Mouse (Mus musculus) left cerebral cortex, postnatal 25 days (tissue): ENCODE results near the gene Tle4. TPM values are rescaled to one million over a fixed set of nuclear protein-coding genes. Genes with fewer than 3 reads are reported as not detected.

Experiments used
- DNase-seq, 2 experiments: peaks; one replicate each; pipeline ENCODE4 v3.0.0; 2022; ENCODE audit warnings: low spot score in 2 of 2, mixed read lengths in 1 of 2
- intact Hi-C: fragments of 180-260 bp; cut with DNase I; formaldehyde crosslinking; loops from one replicate; pipeline ENCODE4 v1.15.1; 2025
- total RNA-seq, 2 experiments: library from RNA; stranded (reverse); gene quantifications; 2 replicates each; pipeline ENCODE4 v1.2.3; 2021

Tle4 gene
- total RNA-seq, 2 experiments from 2014 or later = 39.6 to 41.5 TPM

DNA sequence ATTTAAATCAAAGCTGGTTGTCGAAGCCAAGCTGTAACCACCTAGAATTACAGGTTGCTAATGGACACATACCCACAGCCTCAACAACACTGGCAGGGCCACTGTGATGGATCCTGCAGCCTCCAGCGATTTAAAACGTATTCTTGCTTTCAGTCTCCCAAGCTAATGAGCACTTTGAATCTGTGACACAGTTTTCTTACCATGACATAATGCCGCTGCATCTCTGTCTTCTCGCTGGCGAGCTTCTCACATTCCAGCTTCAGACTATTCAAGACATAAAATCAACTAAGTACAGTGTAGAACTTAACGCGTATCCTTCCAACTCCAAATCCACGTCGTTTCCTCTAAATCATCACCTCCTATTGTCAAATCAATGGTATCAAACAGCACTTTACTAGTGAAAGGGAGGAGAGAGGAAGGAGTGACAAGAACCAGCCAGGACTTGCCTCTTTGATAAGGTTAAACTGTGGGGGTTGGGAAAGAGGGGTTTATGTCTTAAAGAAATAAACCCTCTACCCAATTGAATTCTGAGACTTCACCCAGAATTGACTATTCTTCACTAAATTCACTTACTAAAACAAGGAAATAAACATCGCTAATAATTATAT lies 2.4 kb downstream of the Tle4 start:
- DNase-seq = peak in 1 of 2 experiments; percentile 45
- intact Hi-C loops = loop anchor here (5.0 kb wide), 3 partner anchors 442 to 1017 kb away; no protein-coding TSS in a partner anchor

DNA sequence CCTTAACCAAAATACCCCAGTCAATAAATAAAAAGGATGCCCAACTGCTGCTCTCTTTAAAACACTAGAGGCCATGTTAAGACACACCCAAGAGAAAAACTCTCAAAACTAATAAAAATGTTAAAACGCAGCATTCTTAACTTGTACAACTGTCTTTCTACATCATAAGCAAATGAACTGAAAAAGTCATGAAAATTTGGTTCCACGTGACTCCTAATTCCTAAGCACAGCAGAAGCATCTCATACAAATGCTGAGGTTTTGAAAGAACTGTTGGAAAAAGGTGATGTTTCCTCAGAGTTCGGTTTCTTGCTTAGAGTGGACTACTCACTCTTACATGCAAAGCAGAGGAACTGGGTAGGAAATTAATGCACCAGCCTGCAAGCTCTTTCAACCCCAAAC lies 3.3 kb downstream of the Tle4 start:
- DNase-seq = no peak
- intact Hi-C loops = no loop called here

DNA sequence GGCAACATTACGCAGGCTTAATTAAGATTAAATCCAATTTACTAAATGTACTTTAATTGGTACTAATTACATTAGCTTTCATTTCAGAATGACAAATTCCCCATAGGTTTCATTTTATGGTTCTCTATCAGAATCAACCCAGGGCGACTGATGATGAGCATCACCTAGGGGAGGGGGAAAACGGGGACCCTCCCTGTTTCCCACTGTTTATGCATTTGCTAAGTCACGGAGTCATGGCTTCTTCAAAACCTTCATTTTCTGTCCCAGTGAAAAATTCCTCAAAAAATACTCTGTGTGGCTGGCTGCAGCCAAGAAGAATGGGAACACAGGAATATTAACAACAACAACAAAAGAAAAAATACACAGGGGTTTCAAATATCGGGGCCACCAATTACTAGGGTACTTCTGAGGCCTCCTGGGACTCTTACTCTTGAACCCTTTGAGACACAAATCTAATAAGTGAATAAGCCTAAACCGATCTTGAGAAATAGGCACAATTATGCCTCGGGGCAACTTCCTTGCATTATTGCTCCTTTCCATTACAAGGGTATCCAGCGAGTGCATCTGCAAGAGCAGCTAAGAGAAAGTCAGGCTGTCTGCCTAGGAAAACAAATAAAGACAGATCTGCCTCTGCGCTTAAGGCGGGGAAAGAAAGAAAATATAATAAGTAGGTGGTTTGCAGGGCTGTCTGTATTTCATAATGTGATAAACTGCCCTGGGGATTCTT lies 5.9 kb downstream of the Tle4 start:
- DNase-seq = no peak
- intact Hi-C loops = no loop called here

DNA sequence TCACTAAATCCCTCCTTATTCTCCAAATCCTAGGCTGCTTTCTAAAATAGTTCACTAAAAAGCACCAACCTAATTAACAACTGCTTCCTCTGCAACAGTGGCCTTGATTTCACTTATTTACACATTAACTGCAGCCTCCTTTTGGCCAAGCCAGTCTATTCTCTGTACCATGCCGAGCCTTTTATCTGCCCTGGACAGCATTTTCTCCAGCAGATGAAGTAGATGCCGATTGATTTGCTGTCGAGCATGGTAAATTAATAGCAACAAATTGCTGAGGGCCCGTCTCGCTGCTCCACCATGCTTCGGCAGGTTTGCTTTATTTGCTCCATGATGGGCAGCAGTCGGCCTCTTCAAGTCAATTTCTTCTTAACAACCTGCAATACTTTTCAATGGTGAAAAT lies 7.7 kb downstream of the Tle4 start:
- DNase-seq = no peak
- intact Hi-C loops = no loop called here

DNA sequence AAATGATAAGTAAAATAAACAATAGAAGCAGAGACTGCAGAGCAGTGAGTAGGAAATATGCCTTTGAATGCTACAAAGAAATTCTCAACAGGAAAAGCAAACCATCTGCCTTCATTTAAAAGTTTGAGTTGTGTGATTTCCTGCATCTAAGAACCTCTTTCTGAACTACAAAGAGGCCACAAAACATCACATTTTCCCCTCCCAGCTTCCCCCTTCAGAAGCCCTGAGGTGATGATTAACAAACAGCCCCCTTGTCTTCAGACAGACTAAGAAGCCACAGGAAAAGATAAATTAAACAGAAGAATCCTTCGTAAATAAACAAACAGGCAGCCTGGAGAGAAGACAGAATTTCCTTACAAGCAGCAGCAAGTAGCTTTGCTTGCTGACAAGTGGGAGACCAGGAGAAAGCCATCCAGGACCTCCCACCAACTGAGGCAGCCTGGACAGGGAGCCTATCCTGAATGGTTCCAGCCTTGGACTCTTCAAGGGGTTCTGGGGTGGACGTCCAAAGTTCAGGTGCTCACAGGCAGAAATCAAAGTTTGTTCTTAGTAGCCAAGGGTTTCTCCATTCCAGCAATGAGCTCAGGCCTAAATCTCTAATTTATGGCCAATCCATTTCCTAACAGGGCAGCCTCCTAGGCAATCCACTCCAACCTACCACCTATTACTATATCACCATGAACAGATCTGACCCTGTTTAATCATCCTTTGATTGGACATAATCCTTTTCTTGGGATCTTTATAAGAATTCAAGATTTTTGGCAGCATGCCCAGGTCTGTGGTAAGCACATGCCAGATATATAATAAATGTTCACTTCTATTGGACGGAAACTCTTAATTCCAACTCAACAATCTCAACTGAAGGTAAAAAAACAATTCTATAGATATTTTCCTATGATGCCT lies 9.4 kb downstream of the Tle4 start:
- intact Hi-C loops = no loop called here
- no peak for DNase-seq

DNA sequence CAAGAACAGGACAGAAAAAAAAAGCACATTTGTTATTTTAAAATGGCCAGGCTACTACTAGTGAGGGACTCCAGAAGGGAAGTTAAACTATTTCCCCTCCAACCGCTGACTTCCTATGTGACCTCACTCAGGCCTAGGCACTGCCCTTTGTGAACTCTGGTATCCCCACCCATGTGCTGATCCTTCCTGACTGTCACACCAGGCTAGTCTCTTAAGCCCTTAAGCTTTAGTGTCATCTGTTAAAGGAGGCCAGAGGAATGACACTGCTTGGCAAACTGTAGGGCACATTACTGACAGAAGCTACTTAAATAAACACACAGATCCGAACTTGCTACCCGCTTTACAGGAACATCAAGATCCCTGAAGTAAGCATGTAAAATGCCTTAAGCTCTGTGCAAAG lies 11.7 kb downstream of the Tle4 start:
- DNase-seq = no peak
- intact Hi-C loops = no loop called here

DNA sequence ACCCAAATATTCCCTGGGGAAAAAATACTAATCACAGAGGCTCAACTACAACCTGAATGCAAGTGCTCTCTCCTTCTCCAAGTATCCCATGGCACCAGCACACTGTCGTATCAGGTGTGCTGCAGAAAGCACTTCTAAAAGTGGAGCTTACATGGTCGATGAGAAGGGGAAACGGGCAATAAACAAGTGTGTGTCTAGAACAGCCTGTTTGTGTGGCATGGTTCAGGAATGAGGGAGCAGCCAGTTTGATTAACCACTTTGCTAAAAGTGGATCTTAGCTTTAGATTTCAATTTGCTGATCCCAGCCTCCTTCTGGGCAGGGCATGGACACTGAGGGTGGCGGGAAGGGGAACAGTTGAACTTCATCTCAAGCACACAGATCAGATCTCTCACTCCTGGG lies 12.1 kb downstream of the Tle4 start:
- intact Hi-C loops = no loop called here
- no peak for DNase-seq

DNA sequence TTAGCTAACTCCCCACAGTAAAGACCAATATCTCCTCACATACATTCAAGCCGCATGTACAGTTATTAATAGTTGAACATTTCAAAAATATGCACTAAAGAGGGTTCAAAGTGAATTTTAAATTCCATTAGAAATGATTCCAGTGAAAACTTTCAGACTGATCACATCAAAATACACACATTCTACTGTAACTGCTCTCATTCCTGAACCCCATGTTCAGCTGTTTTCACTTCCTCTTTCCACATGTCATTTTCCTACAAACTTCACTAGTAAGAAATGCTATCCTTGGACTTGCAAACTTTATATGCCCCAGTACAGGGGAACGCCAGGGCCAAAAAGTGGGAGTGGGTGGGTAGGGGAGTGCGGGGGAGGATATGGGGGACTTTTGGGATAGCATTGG lies 12.6 kb downstream of the Tle4 start:
- intact Hi-C loops = no loop called here
- DNase-seq = no peak

DNA sequence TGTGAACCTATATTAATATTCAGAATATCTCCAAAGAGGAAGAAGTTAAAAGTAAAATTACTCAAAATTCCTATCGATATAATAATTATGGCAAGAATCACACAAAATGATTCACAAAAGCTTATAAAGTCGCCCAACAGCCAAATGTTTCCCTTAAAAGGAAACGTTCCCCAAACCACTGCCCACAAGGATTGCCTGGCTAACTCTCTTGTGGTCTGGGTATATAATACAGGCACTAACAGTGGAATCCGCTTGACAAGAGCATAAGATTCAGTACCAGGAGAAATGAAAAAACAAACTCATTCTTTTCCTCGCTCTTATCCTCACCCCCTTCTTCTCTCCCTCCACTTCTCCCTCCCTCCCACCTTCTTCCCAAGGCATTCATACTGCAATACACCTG lies 19.2 kb downstream of the Tle4 start:
- intact Hi-C loops = no loop called here
- no peak for DNase-seq

DNA sequence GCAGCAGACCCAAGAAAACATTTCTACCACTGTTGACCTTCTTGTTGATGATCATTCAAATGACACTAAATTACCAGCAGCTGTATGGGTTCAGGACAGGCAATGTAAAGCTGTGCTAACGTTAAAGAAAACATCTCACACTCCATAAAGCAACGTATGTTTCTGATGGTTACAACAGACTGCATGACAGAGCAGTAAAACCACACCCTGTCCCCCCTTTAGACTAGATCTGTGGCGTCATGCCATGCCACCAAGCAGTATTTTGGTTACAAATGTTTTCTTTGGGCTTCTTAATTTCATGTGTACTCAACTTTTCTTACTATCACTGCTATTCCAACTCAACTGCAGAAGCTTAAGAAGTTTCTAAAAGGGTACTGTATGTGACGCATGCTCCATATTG lies 19.8 kb downstream of the Tle4 start:
- intact Hi-C loops = no loop called here
- no peak for DNase-seq

DNA sequence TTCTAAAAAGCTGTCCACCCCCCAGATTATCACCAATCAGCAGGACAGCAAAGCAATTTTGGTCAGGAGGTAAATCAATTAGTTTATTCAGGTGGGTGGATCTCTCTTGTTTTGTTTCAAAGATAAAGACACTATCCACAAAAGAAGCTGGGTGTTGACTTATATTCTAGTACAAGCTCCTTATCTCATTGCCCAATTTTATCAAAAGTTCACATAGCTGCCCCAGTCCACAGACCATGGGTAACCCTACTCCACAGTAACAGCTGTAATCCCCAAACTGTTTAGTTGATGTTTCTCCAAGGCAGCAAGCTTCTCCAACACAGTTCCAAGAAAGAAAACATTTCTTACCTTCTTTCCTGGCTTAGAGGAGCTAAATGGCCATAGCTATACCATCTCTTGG lies 21.5 kb downstream of the Tle4 start:
- DNase-seq = no peak
- intact Hi-C loops = no loop called here

DNA sequence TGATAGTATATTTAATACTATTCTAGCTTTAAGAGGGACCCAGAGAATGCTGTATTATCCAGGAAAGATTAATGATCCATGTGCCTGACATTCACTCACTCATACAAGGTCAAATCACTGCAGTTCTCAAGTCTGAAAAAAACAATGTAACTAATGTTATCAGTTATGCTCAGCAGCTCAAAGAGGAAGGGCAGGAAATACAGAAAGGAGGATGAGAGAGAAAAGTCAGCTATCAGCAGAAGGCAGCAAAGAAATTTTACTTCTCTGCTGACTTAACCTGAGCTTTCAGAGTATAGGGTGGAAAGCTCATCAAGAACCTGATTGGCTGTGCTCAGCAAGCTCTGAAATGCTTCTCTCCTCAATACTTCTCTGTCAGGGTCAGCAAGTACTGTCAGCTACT lies 29.0 kb downstream of the Tle4 start:
- intact Hi-C loops = no loop called here
- no peak for DNase-seq

DNA sequence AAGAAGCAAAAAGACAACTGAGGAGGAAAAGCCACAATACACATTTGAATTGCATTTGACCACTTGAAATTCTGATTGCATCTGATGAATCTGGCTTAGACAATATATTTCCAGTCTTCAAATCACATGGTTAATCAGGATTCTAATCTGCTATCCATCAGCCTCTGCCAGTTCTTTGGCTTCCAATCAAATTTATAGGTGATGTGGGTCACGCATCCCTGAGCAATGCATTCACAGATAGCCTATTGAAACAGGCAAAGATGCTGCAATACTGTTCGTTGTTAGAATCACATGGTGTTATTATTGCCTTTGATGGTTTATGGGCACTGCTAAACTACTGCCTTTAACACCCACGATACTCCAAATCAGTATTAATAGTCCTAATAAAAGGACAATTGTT lies 30.8 kb downstream of the Tle4 start:
- DNase-seq = no peak
- intact Hi-C loops = no loop called here

DNA sequence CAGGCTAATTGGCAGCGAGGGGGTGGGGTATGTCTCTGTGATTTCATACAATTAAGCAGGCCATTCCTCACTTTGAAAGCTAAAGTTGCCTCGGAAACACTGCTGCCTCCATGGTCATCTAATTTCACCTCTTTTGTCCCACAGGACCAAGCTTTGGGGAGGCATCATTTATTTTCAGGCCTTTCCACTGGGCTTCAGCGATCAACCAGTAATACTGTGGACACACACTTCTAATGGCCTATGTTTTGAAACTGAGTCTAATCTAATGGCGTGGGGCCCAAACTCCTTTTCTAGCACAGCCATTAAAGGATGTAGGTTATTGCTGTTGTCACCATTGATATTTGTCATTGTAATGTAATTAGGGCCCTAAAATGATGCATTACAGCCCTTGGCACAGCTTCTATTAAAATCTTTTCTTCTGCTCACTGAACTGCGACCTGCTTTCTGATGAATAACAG lies 31.3 kb downstream of the Tle4 start:
- peak in 1 of 2 experiments; percentile 17 for DNase-seq
- intact Hi-C loops = no loop called here

DNA sequence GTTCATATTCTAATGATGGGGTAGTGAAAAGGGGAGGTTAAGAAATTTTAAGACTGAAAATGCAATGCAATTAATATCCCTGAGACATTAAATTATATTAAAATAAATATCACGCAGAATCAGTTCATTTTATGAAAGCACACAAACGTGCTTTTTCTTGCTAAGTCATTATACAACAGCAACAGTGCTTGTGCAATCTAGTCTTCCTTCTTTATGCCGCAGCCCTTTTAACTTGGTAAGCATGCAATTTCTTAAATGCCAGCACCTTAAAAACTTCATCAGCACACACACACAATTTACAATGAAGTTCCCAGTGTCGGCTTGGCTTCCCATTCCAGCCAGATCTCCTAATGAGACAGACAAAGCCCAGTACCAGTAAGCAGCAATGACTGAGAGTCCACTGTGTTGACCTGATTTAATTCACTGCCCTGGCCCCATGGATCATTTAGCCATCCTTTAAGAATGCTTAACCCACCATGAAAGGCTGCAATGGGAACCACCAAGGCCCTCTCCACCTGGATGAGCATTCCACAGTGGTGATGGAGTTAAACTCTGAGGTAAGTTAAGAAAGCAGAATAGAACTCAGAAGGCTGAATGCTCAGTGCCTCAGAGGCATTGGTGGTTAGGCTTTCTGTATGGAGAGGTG lies 32.3 kb downstream of the Tle4 start:
- intact Hi-C loops = no loop called here
- no peak for DNase-seq

DNA sequence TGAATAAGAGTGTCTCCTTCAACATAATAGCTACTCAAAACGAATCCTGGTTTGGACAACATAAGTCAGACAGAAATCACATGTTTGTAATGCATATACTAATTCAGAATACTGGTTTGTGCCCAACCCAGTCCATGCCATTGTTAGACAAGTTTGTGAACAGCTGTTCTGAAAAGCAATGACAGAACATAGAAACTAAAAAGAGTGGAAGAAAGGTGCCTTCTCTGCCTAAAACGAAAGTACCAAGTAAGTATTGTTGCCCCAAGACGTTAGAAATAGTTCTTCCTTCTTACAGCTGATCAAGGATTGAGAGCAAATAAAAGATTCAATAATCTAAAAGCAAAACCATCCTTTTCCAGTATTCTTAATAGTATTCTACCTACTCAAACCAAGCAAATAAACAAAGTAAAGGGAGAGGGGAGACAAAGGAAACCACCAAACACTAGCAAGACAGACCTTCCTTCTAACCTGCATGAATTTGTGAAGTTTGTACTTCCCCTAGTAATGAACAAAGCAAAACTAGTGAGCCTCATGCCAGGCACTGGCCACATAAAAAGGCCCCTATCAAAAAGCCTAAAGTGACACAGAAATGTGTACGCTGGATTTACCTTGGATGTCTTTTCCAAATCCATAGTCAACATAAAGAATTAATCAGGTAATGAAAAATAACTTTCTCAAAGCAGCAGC lies 34.4 kb downstream of the Tle4 start:
- DNase-seq = no peak
- intact Hi-C loops = no loop called here

DNA sequence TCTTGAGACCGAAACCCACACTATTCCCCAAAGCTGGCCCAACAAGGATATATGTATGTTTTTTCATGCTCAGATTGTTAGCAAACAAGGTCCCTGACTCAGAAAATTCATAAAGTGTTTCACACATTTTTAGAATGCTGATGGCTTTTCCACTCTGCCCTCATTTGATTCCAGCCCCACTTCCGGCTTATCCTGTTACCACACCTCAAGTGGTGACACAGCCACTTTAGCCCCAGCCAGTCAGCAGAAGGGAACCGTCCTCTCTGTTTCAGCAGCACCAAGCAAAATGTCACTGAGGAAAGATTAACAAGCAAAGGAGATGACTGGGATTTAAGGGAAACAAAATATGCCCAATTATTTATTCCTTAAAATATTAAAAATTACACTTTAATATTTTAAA lies 50.0 kb downstream of the Tle4 start:
- intact Hi-C loops = no loop called here
- no peak for DNase-seq

DNA sequence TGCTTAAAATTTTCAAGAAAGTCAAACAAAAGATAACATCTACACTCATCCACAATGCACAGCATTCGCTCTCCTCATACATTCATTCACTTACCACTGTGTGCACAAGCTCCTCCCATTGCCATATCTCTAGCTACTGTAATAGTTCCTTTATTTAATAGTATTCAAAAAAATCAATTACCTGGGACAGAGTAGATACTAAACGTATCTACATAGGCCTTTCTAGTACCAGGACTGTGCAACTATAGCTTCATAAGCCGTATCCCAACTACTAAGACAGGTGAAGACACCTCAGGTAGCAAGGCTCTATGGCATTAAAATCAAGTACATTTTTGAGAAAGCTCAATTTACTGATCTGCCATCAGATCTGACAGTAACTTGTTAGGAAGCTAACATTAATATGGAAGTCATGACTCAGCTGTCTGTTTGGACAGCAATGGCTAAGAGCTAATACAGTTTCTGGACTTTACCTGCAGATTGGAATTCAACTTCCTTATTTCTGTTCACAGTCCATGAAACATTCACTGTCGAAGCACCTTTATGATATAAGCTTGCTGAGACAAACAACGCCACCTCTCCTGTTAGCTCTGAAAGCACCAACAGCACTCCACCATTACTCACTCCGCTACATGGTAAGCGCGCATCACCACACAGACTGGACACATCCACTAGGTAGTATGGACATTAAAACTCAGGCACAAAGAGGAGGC lies 50.6 kb downstream of the Tle4 start:
- intact Hi-C loops = no loop called here
- no peak for DNase-seq

DNA sequence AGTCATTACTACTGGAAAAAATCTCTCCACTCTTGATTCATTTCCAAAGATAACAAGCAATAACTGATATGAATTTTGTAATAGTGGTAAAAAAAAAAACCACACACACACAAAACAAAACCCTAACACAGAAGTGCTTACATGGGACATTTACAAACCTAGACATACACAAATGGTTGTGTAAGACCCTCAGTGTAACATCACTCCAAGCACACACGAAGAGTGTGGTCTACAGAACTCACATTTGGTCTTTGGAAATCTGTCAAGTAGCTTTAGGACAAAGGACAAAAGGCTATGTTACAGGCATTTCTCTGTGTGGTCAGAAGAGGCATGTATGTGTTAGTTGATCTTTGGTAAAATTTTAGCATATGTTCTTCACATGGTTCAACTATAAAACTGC lies 52.4 kb downstream of the Tle4 start:
- DNase-seq = no peak
- intact Hi-C loops = no loop called here
